Mouse (Mus musculus) E14TG2a.4 (cell line): ENCODE data around the gene 9630041A04Rik.

ENCODE experiments used
- CTCF ChIP-seq: conservative IDR thresholded peaks from 2 replicates; pipeline ENCODE4 v1.5.1; 2014; ENCODE audit warnings: low read length
- NANOG ChIP-seq: IDR thresholded peaks from 2 replicates; pipeline ENCODE4 v1.6.1; 2014; ENCODE audit warnings: borderline replicate concordance, low read length, mixed read lengths
- POU5F1 ChIP-seq: IDR thresholded peaks from 2 replicates; pipeline ENCODE4 v1.6.1; 2014; ENCODE audit warnings: low read length, borderline replicate concordance

GRCm38 (mm10) chr9:101940182-101940581, 78.5 kb downstream of the 9630041A04Rik start:
- TF ChIP-seq CTCF (no peak), POU5F1 (no peak), NANOG (no peak)
